Mouse (Mus musculus): Measurements from ENCODE around the gene Atp8b3. TPM values are rescaled to one million over a fixed set of nuclear protein-coding genes. Genes with fewer than 3 reads are reported as not detected.

Gene Atp8b3
- polyA plus RNA-seq, 1 experiment from 2014 or later = 0.06 TPM

- 11% methylated on average over 19 of the region's 19 CpGs for WGBS
- Histone ChIP-seq H3K9ac (peak overlapping the region; percentile 28), H3K4me3 (0 out of 2 replicates have a peak overlapping the region, but pooled peaks have one; percentile 13), H3K27ac (no peak overlapping the region), H3K4me1 (replicated peaks) (peaks cover 9% of the 10 kb centered on the region; the same call in 1 of the 2 replicates), H3K27me3 (peaks cover 59% of the 10 kb centered on the region), H3K4me2 (peak overlapping the region; percentile 32; the same call in 1 of the 2 replicates), H3K9me3 (replicated peaks) (no peaks in the 10 kb centered on the region), H3K36me3 (no peaks in the 10 kb centered on the region)
- no peak for ATAC-seq (replicated peaks; ENCODE audit: insufficient number of reproducible peaks, insufficient read depth, low FRiP score, low read depth)
Observed at GRCm38 (mm10) chr10:80513739-80514138, 25.2 kb downstream of the Atp8b3 start.

- ATAC-seq (replicated peaks; ENCODE audit: insufficient number of reproducible peaks, insufficient read depth, low FRiP score, low read depth) = no peak
- Histone ChIP-seq H3K36me3 (no peaks in the 10 kb centered on the region), H3K27ac (no peak overlapping the region), H3K27me3 (peaks cover 76% of the 10 kb centered on the region), H3K4me2 (peak overlapping the region; percentile 74; the same call in 1 of the 2 replicates), H3K4me1 (replicated peaks) (peaks cover 11% of the 10 kb centered on the region; the same call in 1 of the 2 replicates), H3K4me3 (no peak overlapping the region), H3K9ac (no peak overlapping the region), H3K9me3 (replicated peaks) (no peaks in the 10 kb centered on the region)
- 49% methylated on average over 10 of the region's 10 CpGs for WGBS
Observed at GRCm38 (mm10) chr10:80510273-80510660, 28.7 kb downstream of the Atp8b3 start.

- peak overlapping the region; percentile 74 for H3K4me2 ChIP-seq
- H3K9ac ChIP-seq = peak overlapping the region; percentile 44
- peak overlapping the region; percentile 44 for H3K4me3 ChIP-seq
- peak; percentile 52; the same call in 1 of the 2 replicates for ATAC-seq (replicated peaks; ENCODE audit: insufficient number of reproducible peaks, insufficient read depth, low FRiP score, low read depth)
- H3K9me3 ChIP-seq (replicated peaks) = no peaks in the 10 kb centered on the region
- WGBS = 8% methylated on average over 20 of the region's 20 CpGs
- peaks cover 11% of the 10 kb centered on the region; the same call in 1 of the 2 replicates for H3K4me1 ChIP-seq (replicated peaks)
- no peaks in the 10 kb centered on the region for H3K36me3 ChIP-seq
- peaks cover 76% of the 10 kb centered on the region for H3K27me3 ChIP-seq
- H3K27ac ChIP-seq = no peak overlapping the region
Observed at GRCm38 (mm10) chr10:80509412-80510272, 29.3 kb downstream of the Atp8b3 start.

- under 1% methylated on average over 11 of the region's 11 CpGs for WGBS
- Histone ChIP-seq H3K27ac (no peak overlapping the region), H3K9me3 (replicated peaks) (no peaks in the 10 kb centered on the region), H3K27me3 (peaks cover 73% of the 10 kb centered on the region), H3K4me3 (no peak overlapping the region), H3K4me2 (no peak overlapping the region), H3K36me3 (no peaks in the 10 kb centered on the region), H3K9ac (no peak overlapping the region), H3K4me1 (replicated peaks) (peaks cover 20% of the 10 kb centered on the region)
- no peak for ATAC-seq (replicated peaks; ENCODE audit: insufficient number of reproducible peaks, insufficient read depth, low FRiP score, low read depth)
Observed at GRCm38 (mm10) chr10:80506222-80506621, 32.7 kb downstream of the Atp8b3 start.

GRCm38 (mm10) chr10:80504724-80505123 is 34.2 kb downstream of the Atp8b3 start:
- Histone ChIP-seq H3K4me1 (replicated peaks) (peaks cover 18% of the 10 kb centered on the region), H3K27ac (no peak overlapping the region), H3K36me3 (no peaks in the 10 kb centered on the region), H3K27me3 (peaks cover 83% of the 10 kb centered on the region), H3K4me3 (no peak overlapping the region), H3K4me2 (no peak overlapping the region), H3K9ac (no peak overlapping the region), H3K9me3 (replicated peaks) (no peaks in the 10 kb centered on the region)
- ATAC-seq (replicated peaks; ENCODE audit: insufficient number of reproducible peaks, insufficient read depth, low FRiP score, low read depth) = no peak
- WGBS = 4% methylated on average over 9 of the region's 9 CpGs

- peaks cover 88% of the 10 kb centered on the region for H3K27me3 ChIP-seq
- no peaks in the 10 kb centered on the region for H3K9me3 ChIP-seq (replicated peaks)
- peaks cover 15% of the 10 kb centered on the region for H3K4me1 ChIP-seq (replicated peaks)
- H3K4me3 ChIP-seq = peak overlapping the region; percentile 21
- no peak overlapping the region for H3K9ac ChIP-seq
- WGBS = 3% methylated on average over 27 of the region's 27 CpGs
- ATAC-seq (replicated peaks; ENCODE audit: insufficient number of reproducible peaks, insufficient read depth, low FRiP score, low read depth) = no peak
- no peak overlapping the region for H3K27ac ChIP-seq
- no peaks in the 10 kb centered on the region for H3K36me3 ChIP-seq
- H3K4me2 ChIP-seq = peak overlapping the region; percentile 43
Observed at GRCm38 (mm10) chr10:80503599-80504220, 35.2 kb downstream of the Atp8b3 start.

- Histone ChIP-seq H3K36me3 (no peaks in the 10 kb centered on the region), H3K27ac (no peak overlapping the region), H3K4me3 (no peak overlapping the region), H3K4me1 (replicated peaks) (peaks cover 15% of the 10 kb centered on the region), H3K27me3 (peaks cover 92% of the 10 kb centered on the region), H3K9ac (no peak overlapping the region), H3K4me2 (no peak overlapping the region), H3K9me3 (replicated peaks) (no peaks in the 10 kb centered on the region)
- WGBS = 4% methylated on average over 22 of the region's 22 CpGs
- no peak for ATAC-seq (replicated peaks; ENCODE audit: insufficient number of reproducible peaks, insufficient read depth, low FRiP score, low read depth)
Observed at GRCm38 (mm10) chr10:80502819-80503314, 36.1 kb downstream of the Atp8b3 start.

GRCm38 (mm10) chr10:80502291-80502690 is 36.6 kb downstream of the Atp8b3 start:
- Histone ChIP-seq H3K9ac (no peak overlapping the region), H3K27ac (no peak overlapping the region), H3K27me3 (peaks cover 92% of the 10 kb centered on the region), H3K36me3 (no peaks in the 10 kb centered on the region), H3K4me3 (no peak overlapping the region), H3K4me1 (replicated peaks) (peaks cover 15% of the 10 kb centered on the region), H3K9me3 (replicated peaks) (no peaks in the 10 kb centered on the region), H3K4me2 (no peak overlapping the region)
- no peak for ATAC-seq (replicated peaks; ENCODE audit: insufficient number of reproducible peaks, insufficient read depth, low FRiP score, low read depth)
- WGBS = 4% methylated on average over 7 of the region's 7 CpGs

- H3K9ac ChIP-seq = no peak overlapping the region
- H3K36me3 ChIP-seq = no peaks in the 10 kb centered on the region
- peaks cover 30% of the 10 kb centered on the region for H3K4me1 ChIP-seq (replicated peaks)
- peak overlapping the region; percentile 44 for H3K4me3 ChIP-seq
- H3K4me2 ChIP-seq = peak overlapping the region; percentile 85; the same call in 1 of the 2 replicates
- H3K27ac ChIP-seq = no peak overlapping the region
- ATAC-seq (replicated peaks; ENCODE audit: insufficient number of reproducible peaks, insufficient read depth, low FRiP score, low read depth) = no peak
- H3K9me3 ChIP-seq (replicated peaks) = no peaks in the 10 kb centered on the region
- WGBS = under 1% methylated on average over 20 of the region's 20 CpGs
- H3K27me3 ChIP-seq = peaks cover 99% of the 10 kb centered on the region
Observed at GRCm38 (mm10) chr10:80496421-80496820, 42.5 kb downstream of the Atp8b3 start.

GRCm38 (mm10) chr10:80495901-80496300 is 43.0 kb downstream of the Atp8b3 start:
- no peak for ATAC-seq (replicated peaks; ENCODE audit: insufficient number of reproducible peaks, insufficient read depth, low FRiP score, low read depth)
- Histone ChIP-seq H3K27ac (no peak overlapping the region), H3K36me3 (no peaks in the 10 kb centered on the region), H3K27me3 (peaks cover 99% of the 10 kb centered on the region), H3K4me3 (peak overlapping the region; percentile 44), H3K9ac (no peak overlapping the region), H3K9me3 (replicated peaks) (no peaks in the 10 kb centered on the region), H3K4me2 (peak overlapping the region; percentile 85), H3K4me1 (replicated peaks) (peaks cover 34% of the 10 kb centered on the region)
- WGBS = 2% methylated on average over 35 of the region's 35 CpGs

GRCm38 (mm10) chr10:80494732-80495131 is 44.2 kb downstream of the Atp8b3 start, which contains the start of gene Onecut3:
TSS of gene Onecut3 (plus strand) at chr10:80494835.
- Histone ChIP-seq H3K4me1 (replicated peaks) (peaks cover 44% of the 10 kb centered on the region), H3K27ac (no peak within 1 kb of the TSS), H3K36me3 (no peaks in the 10 kb centered on the region), H3K27me3 (peaks cover 99% of the 10 kb centered on the region), H3K4me3 (peak within 1 kb of the TSS; percentile 44), H3K9ac (peak within 1 kb of the TSS; percentile 27; the same call in 1 of the 2 replicates), H3K9me3 (replicated peaks) (no peaks in the 10 kb centered on the region), H3K4me2 (peak within 1 kb of the TSS; percentile 85)
- ATAC-seq (replicated peaks; ENCODE audit: insufficient number of reproducible peaks, insufficient read depth, low FRiP score, low read depth) = 0 out of 2 replicates have a peak, but pooled peaks have one; percentile 32
- WGBS = under 1% methylated on average over 34 of the region's 42 CpGs
